Mouse (Mus musculus) spleen, adult 2 months (tissue): ENCODE data around the gene Clec16a. TPM values are rescaled to one million over a fixed set of nuclear protein-coding genes. Genes with fewer than 3 reads are reported as not detected.
A peak's percentile ranks its signal among the peaks of the same experiment; 100 is the strongest.

ENCODE experiments used
- DNase-seq, 2 experiments: peaks; one replicate each; pipeline versions ENCODE4 v3.0.0 to v3.0.0-alpha.2; 2012 to 2021; ENCODE audit warnings: low spot score in 2 of 2, low read depth in 1 of 2
- H3K27ac ChIP-seq: fragments of 200-500 bp; 2 replicates; pipeline ENCODE4 v1.5.1; 2012; ENCODE audit warnings: low read length, inconsistent platforms; ENCODE audit not compliant: insufficient read depth
- H3K27me3 ChIP-seq: fragments of 200-500 bp; 2 replicates; pipeline ENCODE4 v1.6.1; 2012; ENCODE audit warnings: mild to moderate bottlenecking, moderate library complexity, low read length, inconsistent platforms; ENCODE audit not compliant: control insufficient read depth, insufficient read depth
- H3K36me3 ChIP-seq: fragments of 200-500 bp; 2 replicates; pipeline ENCODE4 v1.6.1; 2012; ENCODE audit warnings: mild to moderate bottlenecking, low read length, inconsistent platforms; ENCODE audit not compliant: control insufficient read depth, insufficient read depth
- H3K4me1 ChIP-seq: fragments of 200-500 bp; 2 replicates; pipeline ENCODE4 v1.6.1; 2011; ENCODE audit warnings: inconsistent platforms; ENCODE audit not compliant: control insufficient read depth, insufficient read depth, insufficient read length
- H3K4me3 ChIP-seq: fragments of 200-500 bp; 2 replicates; pipeline ENCODE4 v1.5.1; 2011; ENCODE audit warnings: mild to moderate bottlenecking, inconsistent platforms; ENCODE audit not compliant: insufficient read depth, insufficient read length; ENCODE audit errors: extremely low read depth
- CTCF ChIP-seq: fragments of 200-500 bp; IDR thresholded peaks from 2 replicates; pipeline ENCODE4 v1.5.1; 2011; ENCODE audit warnings: mild to moderate bottlenecking, inconsistent platforms; ENCODE audit not compliant: insufficient read depth, insufficient read length, insufficient replicate concordance; ENCODE audit errors: extremely low read depth
- POLR2A ChIP-seq: fragments of 200-500 bp; IDR thresholded peaks from 2 replicates; pipeline ENCODE4 v1.6.1; 2011; ENCODE audit warnings: low read depth, low read length, inconsistent platforms
- WGBS: fragments of 180-500 bp; shearing (Covaris S2); methylation state at CpG from one replicate; pipeline ENCODE4 v1.1.7; 2018; 5-methylcytosine and 5-hydroxymethylcytosine counted together
- polyA plus RNA-seq: library from polyadenylated mRNA; depleted of rRNA; stranded (reverse); fragments of >200 nt; gene quantifications from 2 replicates; pipeline ENCODE4 v1.2.3, GENCODE M21; 2012; rRNA removed

The Clec16a gene
- 8.2 and 10.0 TPM in 2 replicates for polyA plus RNA-seq

- Histone ChIP-seq H3K4me1 (peaks cover 9% of the 10 kb centered on the region; the same call in 1 of the 2 replicates), H3K27ac (peak within 1 kb of the TSS; percentile 57; the same call in 1 of the 2 replicates), H3K27me3 (no peaks in the 10 kb centered on the region), H3K36me3 (no peaks in the 10 kb centered on the region), H3K4me3 (peak within 1 kb of the TSS; percentile 98)
- DNase-seq = peak; percentile 91 to 98
- TF ChIP-seq POLR2A (peak; percentile 28), CTCF (no peak)
- WGBS = under 1% methylated on average over 58 of the region's 58 CpGs
Measured at GRCm38 (mm10) chr16:10544995-10545622, at the start of gene Clec16a. Gene Clec16a, plus strand, starts transcription at chr16:10545339.

- 9% methylated on average over 2 of the region's 2 CpGs for WGBS
- TF ChIP-seq POLR2A = no peak
- no peak for TF ChIP-seq CTCF
- peaks cover 38% of the 10 kb centered on the region; the same call in 1 of the 2 replicates for H3K4me1 ChIP-seq
- no peak overlapping the region for H3K4me3 ChIP-seq
- peaks cover 25% of the 10 kb centered on the region for H3K36me3 ChIP-seq
- DNase-seq = peak in 1 of 2 experiments; percentile 50
- H3K27me3 ChIP-seq = no peaks in the 10 kb centered on the region
- H3K27ac ChIP-seq = peak overlapping the region; percentile 73
Measured at GRCm38 (mm10) chr16:10495824-10496298, 49.3 kb upstream of the Clec16a start.

GRCm38 (mm10) chr16:10498096-10498602, 47.0 kb upstream of the Clec16a start:
- 55% methylated on average over 5 of the region's 5 CpGs for WGBS

GRCm38 (mm10) chr16:10499122-10499521, 46.0 kb upstream of the Clec16a start:
- no peak for TF ChIP-seq CTCF
- no peak for TF ChIP-seq POLR2A
- DNase-seq = peak; percentile 50 to 58
- H3K4me3 ChIP-seq = no peak overlapping the region
- H3K4me1 ChIP-seq = peaks cover 34% of the 10 kb centered on the region; the same call in 1 of the 2 replicates
- H3K27ac ChIP-seq = peak overlapping the region; percentile 79
- 29% methylated on average over 1 of the region's 1 CpGs for WGBS
- peaks cover 40% of the 10 kb centered on the region for H3K36me3 ChIP-seq
- H3K27me3 ChIP-seq = no peaks in the 10 kb centered on the region

More at GRCm38 (mm10) chr16:10498096-10498602, 47.0 kb upstream of the Clec16a start:
- peak overlapping the region; percentile 79 for H3K27ac ChIP-seq
- peaks cover 35% of the 10 kb centered on the region for H3K36me3 ChIP-seq
- H3K27me3 ChIP-seq = no peaks in the 10 kb centered on the region
- H3K4me1 ChIP-seq = peaks cover 38% of the 10 kb centered on the region; the same call in 1 of the 2 replicates
- H3K4me3 ChIP-seq = no peak overlapping the region
- TF ChIP-seq POLR2A = no peak
- TF ChIP-seq CTCF = no peak
- DNase-seq = no peak

GRCm38 (mm10) chr16:10501865-10502264, 43.3 kb upstream of the Clec16a start:
- no peak for DNase-seq
- TF ChIP-seq POLR2A (no peak), CTCF (no peak)
- WGBS = 22% methylated on average over 8 of the region's 8 CpGs
- H3K27ac ChIP-seq = no peak overlapping the region
- no peaks in the 10 kb centered on the region for H3K27me3 ChIP-seq
- H3K4me3 ChIP-seq = no peak overlapping the region
- peaks cover 52% of the 10 kb centered on the region for H3K36me3 ChIP-seq
- peaks cover 24% of the 10 kb centered on the region; the same call in 1 of the 2 replicates for H3K4me1 ChIP-seq

- WGBS = 52% methylated on average over 2 of the region's 2 CpGs
- Histone ChIP-seq H3K36me3 (peaks cover 51% of the 10 kb centered on the region), H3K27me3 (no peaks in the 10 kb centered on the region), H3K4me1 (peaks cover 21% of the 10 kb centered on the region; the same call in 1 of the 2 replicates), H3K4me3 (no peak overlapping the region), H3K27ac (no peak overlapping the region)
- TF ChIP-seq POLR2A = no peak
- peak; percentile 14; the same call in 1 of the 2 replicates for TF ChIP-seq CTCF
- no peak for DNase-seq
Measured at GRCm38 (mm10) chr16:10503058-10503457, 42.1 kb upstream of the Clec16a start.
